Mouse (Mus musculus) E14TG2a.4 (cell line): ENCODE measurements around the gene Eps8l2.

Source experiments
- CTCF ChIP-seq: conservative IDR thresholded peaks from 2 replicates; pipeline ENCODE4 v1.5.1; 2014; ENCODE audit warnings: low read length
- NANOG ChIP-seq: IDR thresholded peaks from 2 replicates; pipeline ENCODE4 v1.6.1; 2014; ENCODE audit warnings: borderline replicate concordance, low read length, mixed read lengths

DNA sequence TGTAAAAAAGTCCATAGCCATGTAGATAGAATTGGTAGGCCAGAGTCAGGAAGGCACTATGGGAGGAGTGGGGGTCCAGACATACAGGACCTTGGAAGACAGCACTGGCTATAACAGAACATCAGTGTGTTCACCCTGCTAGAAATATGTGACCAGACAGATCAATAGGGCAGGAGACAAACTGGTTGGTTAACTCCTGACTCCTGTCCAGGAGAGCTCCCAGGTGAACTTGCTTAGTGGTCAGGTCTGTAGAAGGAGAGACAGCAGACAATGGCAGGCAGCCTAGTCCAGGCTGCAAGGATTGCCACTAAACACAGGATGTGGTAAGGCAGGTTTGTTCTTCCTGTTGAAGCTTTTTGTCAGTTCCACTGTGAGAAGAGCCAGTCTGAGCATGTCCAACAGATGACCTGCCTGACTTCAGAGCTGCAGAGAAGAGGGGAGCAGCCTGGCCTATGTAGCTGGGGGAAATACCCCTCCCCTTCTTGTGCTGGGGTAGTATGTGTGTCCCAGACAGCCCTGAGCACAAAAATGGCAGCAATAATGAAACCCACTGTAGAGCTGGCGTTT lies 35.9 kb upstream of the Eps8l2 start:
- no peak for TF ChIP-seq CTCF
- no peak for TF ChIP-seq NANOG
